Mouse (Mus musculus) neutrophil, adult 65 days (primary cell): ENCODE results near the gene Hist1h2ad. TPM values are rescaled to one million over a fixed set of nuclear protein-coding genes. Genes with fewer than 3 reads are reported as not detected.

Source experiments
- total RNA-seq: library from RNA; stranded (reverse); gene quantifications from 2 replicates; pipeline ENCODE4 v1.2.4, GENCODE M21; 2023

Gene Hist1h2ad
- total RNA-seq, 1 experiment from 2014 or later: 41.5 TPM

Other genes with a start within 250 kb of the Hist1h2ad start
- gene Zfp322a, start 205.2 kb upstream of the Hist1h2ad start, total RNA-seq: 7.8 and 8.0 TPM in 2 replicates
- 9.1 and 10.2 TPM in 2 replicates for gene Abt1, start 150.5 kb upstream of the Hist1h2ad start, total RNA-seq
- not detected in 2 replicates for gene Btn1a1, start 108.5 kb upstream of the Hist1h2ad start, total RNA-seq
- not detected in 2 replicates for gene Btn2a2, start 85.5 kb upstream of the Hist1h2ad start, total RNA-seq
- 492 and 1,085 TPM in 2 replicates for gene Hist1h4h, start 43.3 kb upstream of the Hist1h2ad start, total RNA-seq
- 675 and 802 TPM in 2 replicates for gene Hist1h2af, start 40.5 kb upstream of the Hist1h2ad start, total RNA-seq
- gene Hist1h3g, start 39.0 kb upstream of the Hist1h2ad start, total RNA-seq: 96.3 and 179 TPM in 2 replicates
- 54.8 and 79.6 TPM in 2 replicates for gene Hist1h2bh, start 31.0 kb upstream of the Hist1h2ad start, total RNA-seq
- 164 and 316 TPM in 2 replicates for gene Hist1h3f, start 30.3 kb upstream of the Hist1h2ad start, total RNA-seq
- gene Hist1h4f, start 22.7 kb upstream of the Hist1h2ad start, total RNA-seq: 1,320 and 1,633 TPM in 2 replicates
- 65.0 and 74.8 TPM in 2 replicates for gene Hist1h1d, start 21.1 kb upstream of the Hist1h2ad start, total RNA-seq
- gene Hist1h3e, start 12.0 kb upstream of the Hist1h2ad start, total RNA-seq: 389 and 653 TPM in 2 replicates
- gene Hist1h2ae, start 3.2 kb upstream of the Hist1h2ad start, total RNA-seq: 112 and 128 TPM in 2 replicates
- gene Hist1h2bg, start 3.0 kb upstream of the Hist1h2ad start, total RNA-seq: 877 and 1,185 TPM in 2 replicates
- 501 and 811 TPM in 2 replicates for gene Hist1h2bf, start 185 bp upstream of the Hist1h2ad start, total RNA-seq
- gene Hist1h3d, start 1.4 kb downstream of the Hist1h2ad start, total RNA-seq: 49.0 and 98.9 TPM in 2 replicates
- 447 and 512 TPM in 2 replicates for gene Hist1h4d, start 7.2 kb downstream of the Hist1h2ad start, total RNA-seq
- gene Hist1h2be, start 46.7 kb downstream of the Hist1h2ad start, total RNA-seq: 59.1 and 80.7 TPM in 2 replicates
- 628 and 671 TPM in 2 replicates for gene Hist1h1e, start 48.2 kb downstream of the Hist1h2ad start, total RNA-seq
- 21.4 and 34.7 TPM in 2 replicates for gene Hist1h2ac, start 109.6 kb downstream of the Hist1h2ad start, total RNA-seq
- 85.6 and 87.8 TPM in 2 replicates for gene Hist1h2bc, start 109.8 kb downstream of the Hist1h2ad start, total RNA-seq
- 0.75 TPM in 1 of 2 replicates, not detected in the other for gene Hist1h1t, start 121.4 kb downstream of the Hist1h2ad start, total RNA-seq
- gene Hist1h4c, start 124.1 kb downstream of the Hist1h2ad start, total RNA-seq: 147 and 286 TPM in 2 replicates
- gene Hfe, start 136.5 kb downstream of the Hist1h2ad start, total RNA-seq: 2.0 and 2.2 TPM in 2 replicates
- 1,418 and 1,573 TPM in 2 replicates for gene Hist1h1c, start 164.4 kb downstream of the Hist1h2ad start, total RNA-seq
- gene Hist1h3c, start 171.2 kb downstream of the Hist1h2ad start, total RNA-seq: 379 and 485 TPM in 2 replicates
- 566 and 573 TPM in 2 replicates for gene Hist1h2bb, start 172.4 kb downstream of the Hist1h2ad start, total RNA-seq
- gene Hist1h2ab, start 176.7 kb downstream of the Hist1h2ad start, total RNA-seq: 470 and 881 TPM in 2 replicates
- 584 and 951 TPM in 2 replicates for gene Hist1h3b, start 177.9 kb downstream of the Hist1h2ad start, total RNA-seq
- gene Hist1h4b, start 182.6 kb downstream of the Hist1h2ad start, total RNA-seq: 196 and 310 TPM in 2 replicates
- gene Hist1h4a, start 186.8 kb downstream of the Hist1h2ad start, total RNA-seq: 278 and 356 TPM in 2 replicates
- 546 and 576 TPM in 2 replicates for gene Hist1h3a, start 188.0 kb downstream of the Hist1h2ad start, total RNA-seq
- gene Hist1h1a, start 189.3 kb downstream of the Hist1h2ad start, total RNA-seq: 193 and 241 TPM in 2 replicates
- gene Trim38, start 195.5 kb downstream of the Hist1h2ad start, total RNA-seq: not detected in 2 replicates
- gene Slc17a2, start 232.6 kb downstream of the Hist1h2ad start, total RNA-seq: not detected in 2 replicates